In the genomic region with DNA sequence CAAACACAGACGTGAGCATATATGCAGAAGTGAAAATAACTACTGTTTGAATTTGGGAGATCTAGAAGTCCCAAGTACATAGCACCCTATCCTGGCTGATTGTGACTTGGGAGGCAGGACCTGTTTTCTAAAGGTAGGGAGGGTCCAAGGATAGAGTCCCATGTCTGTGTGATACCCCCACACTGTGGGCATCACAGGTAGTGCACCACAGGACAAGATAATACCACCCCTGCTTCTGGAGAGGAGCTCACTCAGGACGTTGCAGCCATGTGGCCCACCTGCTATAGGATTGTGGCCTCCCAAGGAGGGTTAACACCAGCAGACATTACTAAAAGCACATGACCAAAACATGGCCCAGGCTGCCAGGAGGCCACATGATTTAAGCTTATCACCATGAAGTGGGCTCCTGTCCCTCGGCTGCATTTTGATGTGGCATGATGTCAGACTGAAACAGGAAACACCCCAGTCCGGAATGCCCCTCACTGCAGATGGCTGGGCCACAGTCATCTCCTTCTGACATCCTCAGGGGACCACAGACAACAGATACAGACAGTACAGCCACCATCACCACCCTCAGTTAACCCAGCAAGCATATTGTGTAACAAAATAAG, we compare ENCODE assay signal across 10 mouse cellular contexts.
A peak's percentile ranks its signal among the peaks of the same experiment; 100 is the strongest.
DNase-seq lines count a peak whose midpoint lies in the region; ATAC-seq and TF ChIP-seq lines count a peak whose summit lies in the region.
"Had no signal": no experiment of that assay in that cellular context is flagged by ENCODE, and none has a peak within 500 bp of the region (broad histone marks: within the 10 kb centered on the region; RNA-seq: fewer than 3 reads in every experiment).

No protein-coding gene starts in this region.

- H3K4me3 ChIP-seq in gastrocnemius, adult 2 months: no peak overlapping the region
- H3K4me3 ChIP-seq in liver, postnatal 0 days (ENCODE audit: low read depth, low read length): no peak overlapping the region
- H3K4me3 ChIP-seq in neural tube, embryonic 13.5 days: no peak overlapping the region

- intact Hi-C loops in gastrocnemius, adult 2 months (cut with DNase I): no loop called here
- intact Hi-C loops in gastrocnemius, postnatal 36 days (cut with DNase I): no loop called here

- H3K36me3 ChIP-seq in liver, postnatal 0 days (replicated peaks; ENCODE audit: insufficient read depth, low read length): no peaks in the 10 kb centered on the region
- H3K36me3 ChIP-seq in neural tube, embryonic 13.5 days: no peaks in the 10 kb centered on the region

- H3K27ac ChIP-seq in gastrocnemius, adult 2 months: no peak overlapping the region
- H3K27ac ChIP-seq in liver, postnatal 0 days (ENCODE audit: low read depth): no peak overlapping the region
- H3K27ac ChIP-seq in neural tube, embryonic 13.5 days (replicated peaks): no peak overlapping the region

- no peaks in the 10 kb centered on the region for H3K9me3 ChIP-seq in liver, postnatal 0 days (ENCODE audit: low read length)
- H3K9me3 ChIP-seq in neural tube, embryonic 13.5 days: no peaks in the 10 kb centered on the region

- no peak for ATAC-seq in liver, postnatal 0 days
- peak; percentile 60; the same call in 1 of the 2 replicates for ATAC-seq in neural tube, embryonic 13.5 days (ENCODE audit: low read depth)
- no peak for ATAC-seq in erythroblast, adult 5-6 weeks (replicated peaks; ENCODE audit: low FRiP score, poor library complexity, severe bottlenecking)

- no peak overlapping the region for H3K4me2 ChIP-seq in liver, postnatal 0 days (ENCODE audit: low read depth, low read length)
- no peak overlapping the region for H3K4me2 ChIP-seq in neural tube, embryonic 13.5 days

- H3K4me1 ChIP-seq in liver, postnatal 0 days (ENCODE audit: insufficient read depth): no peaks in the 10 kb centered on the region
- H3K4me1 ChIP-seq in neural tube, embryonic 13.5 days (replicated peaks): peaks cover 15% of the 10 kb centered on the region

- no peak for TF ChIP-seq EP300 in liver, postnatal 0 days (IDR thresholded peaks at IDR 0.05; ENCODE audit: low read depth)

- no peaks in the 10 kb centered on the region for H3K27me3 ChIP-seq in liver, postnatal 0 days (ENCODE audit: insufficient read depth, low read length)
- H3K27me3 ChIP-seq in neural tube, embryonic 13.5 days: no peaks in the 10 kb centered on the region

- peak; percentile 30; the same call in 1 of the 2 replicates for TF ChIP-seq CTCF in gastrocnemius, adult 2 months (IDR thresholded peaks at IDR 0.05)
- peak; percentile 22 for TF ChIP-seq CTCF in liver, postnatal 0 days (IDR thresholded peaks at IDR 0.05; ENCODE audit: low read depth)

- H3K9ac ChIP-seq in liver, postnatal 0 days (replicated peaks): no peak overlapping the region
- H3K9ac ChIP-seq in neural tube, embryonic 13.5 days: no peak overlapping the region

- DNase-seq in gastrocnemius, adult 2 months: no peak
- DNase-seq in gastrocnemius, postnatal 36 days: no peak
- no peak for DNase-seq in liver, postnatal 0 days
- DNase-seq in liver (no peak), R1 (ENCODE audit: low read depth, low spot score) (peak; percentile 47)
- no peak for DNase-seq in urinary bladder, postnatal 25 days (ENCODE audit: low spot score)
- DNase-seq: adrenal gland, postnatal 10 days; cerebellum, adult 9-11 months had no signal

- WGBS in liver, postnatal 0 days (ENCODE audit: insufficient replicate concordance): 46% methylated on average over 4 of the region's 4 CpGs
- WGBS in neural tube, embryonic 13.5 days: 69% methylated on average over 4 of the region's 4 CpGs
